In genomic region chr6:140519019-140519418, GRCm38 (mm10) we compare ENCODE assay signal across 11 mouse cellular contexts.
A peak's percentile ranks its signal among the peaks of the same experiment; 100 is the strongest.
DNase-seq lines count a peak whose midpoint lies in the region; ATAC-seq lines count a peak whose summit lies in the region.
"Had no signal": no experiment of that assay in that cellular context is flagged by ENCODE, and none has a peak within 500 bp of the region (broad histone marks: within the 10 kb centered on the region; RNA-seq: fewer than 3 reads in every experiment).

No protein-coding gene starts in this region.

- 35% methylated on average over 13 of the region's 13 CpGs for WGBS in heart, embryonic 13.5 days
- 49% methylated on average over 13 of the region's 13 CpGs for WGBS in embryonic facial prominence, embryonic 10.5 days
- WGBS in heart, embryonic 14.5 days: 33% methylated on average over 13 of the region's 13 CpGs
- WGBS in midbrain, embryonic 12.5 days: 61% methylated on average over 13 of the region's 13 CpGs

- peaks cover 58% of the 10 kb centered on the region for H3K4me1 ChIP-seq in heart, embryonic 13.5 days
- peaks cover 69% of the 10 kb centered on the region for H3K4me1 ChIP-seq in embryonic facial prominence, embryonic 10.5 days
- H3K4me1 ChIP-seq in heart, embryonic 14.5 days (ENCODE audit: control insufficient read depth in 2 of 2, insufficient read depth in 2 of 2, low read length in 2 of 2): peaks cover 15 to 18% of the 10 kb centered on the region in 2 experiments
- peaks cover 31% of the 10 kb centered on the region for H3K4me1 ChIP-seq in midbrain, embryonic 12.5 days

- H3K4me2 ChIP-seq in heart, embryonic 13.5 days: peak overlapping the region; percentile 25
- peak overlapping the region; percentile 38 for H3K4me2 ChIP-seq in heart, embryonic 14.5 days (ENCODE audit: low read length)
- no peak overlapping the region for H3K4me2 ChIP-seq in midbrain, embryonic 12.5 days (replicated peaks)

- H3K9me3 ChIP-seq in heart, embryonic 13.5 days: no peaks in the 10 kb centered on the region
- H3K9me3 ChIP-seq in embryonic facial prominence, embryonic 10.5 days: no peaks in the 10 kb centered on the region
- H3K9me3 ChIP-seq in heart, embryonic 14.5 days (ENCODE audit: control insufficient read depth, low read length): no peaks in the 10 kb centered on the region
- H3K9me3 ChIP-seq in midbrain, embryonic 12.5 days: no peaks in the 10 kb centered on the region

- peak overlapping the region; percentile 70 for H3K27ac ChIP-seq in heart, embryonic 13.5 days (replicated peaks)
- peak overlapping the region; percentile 81 for H3K27ac ChIP-seq in embryonic facial prominence, embryonic 10.5 days (replicated peaks)
- peak overlapping the region; percentile 58 to 76 for H3K27ac ChIP-seq in heart, embryonic 14.5 days (replicated peaks in 1 of 2; ENCODE audit: control insufficient read depth in 1 of 2, insufficient read depth in 1 of 2, low read depth in 2 of 2, low read length in 2 of 2)
- H3K27ac ChIP-seq in midbrain, embryonic 12.5 days (replicated peaks): 0 out of 2 replicates have a peak overlapping the region, but pooled peaks have one; percentile 15

- H3K27me3 ChIP-seq in heart, embryonic 13.5 days (replicated peaks): no peaks in the 10 kb centered on the region
- H3K27me3 ChIP-seq in embryonic facial prominence, embryonic 10.5 days (replicated peaks; ENCODE audit: low read depth, poor library complexity, severe bottlenecking): no peaks in the 10 kb centered on the region
- no peaks in the 10 kb centered on the region for H3K27me3 ChIP-seq in heart, embryonic 14.5 days (ENCODE audit: control insufficient read depth, insufficient read depth, low read length)
- H3K27me3 ChIP-seq in midbrain, embryonic 12.5 days: no peaks in the 10 kb centered on the region

- DNase-seq in heart, adult 18-20 months: no peak
- DNase-seq in embryonic facial prominence, embryonic 10.5 days (ENCODE audit: low spot score): no peak
- DNase-seq in thymus, postnatal 0 days (ENCODE audit: low spot score): no peak
- no peak for DNase-seq in thymus, postnatal 25 days
- DNase-seq: adrenal gland, postnatal 25 days; thymus, adult 18-20 months had no signal

- no peaks in the 10 kb centered on the region for H3K36me3 ChIP-seq in heart, embryonic 13.5 days
- H3K36me3 ChIP-seq in embryonic facial prominence, embryonic 10.5 days (replicated peaks): no peaks in the 10 kb centered on the region
- H3K36me3 ChIP-seq in heart, embryonic 14.5 days (ENCODE audit: control insufficient read depth, insufficient read depth, low read length): no peaks in the 10 kb centered on the region
- H3K36me3 ChIP-seq in midbrain, embryonic 12.5 days: no peaks in the 10 kb centered on the region

- ATAC-seq in heart, embryonic 13.5 days (ENCODE audit: extremely low read depth, insufficient number of reproducible peaks, low FRiP score, low TSS enrichment): no peak
- ATAC-seq in heart, embryonic 14.5 days (ENCODE audit: insufficient number of reproducible peaks, insufficient read depth, low FRiP score, low read depth): peak; percentile 45; the same call in 1 of the 2 replicates
- ATAC-seq in midbrain, embryonic 12.5 days (ENCODE audit: low FRiP score, low read depth): no peak
- no peak for ATAC-seq in CD4-positive, CD25-positive, alpha-beta regulatory T cell, adult 4 months
- ATAC-seq: inflammation-experienced regulatory T-cells, adult 6 months had no signal

- H3K9ac ChIP-seq in heart, embryonic 13.5 days: 0 out of 2 replicates have a peak overlapping the region, but pooled peaks have one; percentile 5
- 0 out of 2 replicates have a peak overlapping the region, but pooled peaks have one; percentile 0 for H3K9ac ChIP-seq in heart, embryonic 14.5 days (ENCODE audit: low read length)
- no peak overlapping the region for H3K9ac ChIP-seq in midbrain, embryonic 12.5 days (replicated peaks)

- H3K4me3 ChIP-seq in heart, embryonic 13.5 days: no peak overlapping the region
- H3K4me3 ChIP-seq in embryonic facial prominence, embryonic 10.5 days: no peak overlapping the region
- no peak overlapping the region for H3K4me3 ChIP-seq in heart, embryonic 14.5 days (ENCODE audit: control insufficient read depth in 1 of 2, insufficient read depth in 1 of 2, low read depth in 1 of 2, low read length in 2 of 2)
- no peak overlapping the region for H3K4me3 ChIP-seq in midbrain, embryonic 12.5 days

Comparison
In these comparisons a context has a peak if more than half of its experiments do, and no peak if none do; other contexts are left out.
1. H3K27ac ChIP-seq: peak in every context shown above with its lines; median percentile 81 in embryonic facial prominence, embryonic 10.5 days; 70 in heart, embryonic 13.5 days; 67 in heart, embryonic 14.5 days; 15 in midbrain, embryonic 12.5 days.